Mouse (Mus musculus) cerebellum, adult 9-10 months (tissue): ENCODE data around the gene 4921504E06Rik.

Experiments
- DNase-seq: peaks from one replicate; pipeline ENCODE4 v3.0.0; 2022

Gene 4921504E06Rik

GRCm38 (mm10) chr2:19490262-19490661 is 63.5 kb downstream of the 4921504E06Rik start:
- no peak for DNase-seq

GRCm38 (mm10) chr2:19461940-19462339 is 91.8 kb downstream of the 4921504E06Rik start:
- no peak for DNase-seq

- no peak for DNase-seq
Observed at GRCm38 (mm10) chr2:19458785-19459184, 94.9 kb downstream of the 4921504E06Rik start.

- DNase-seq: no peak
Observed at GRCm38 (mm10) chr2:19455857-19456482, 97.7 kb downstream of the 4921504E06Rik start.

- DNase-seq: no peak
Observed at GRCm38 (mm10) chr2:19455228-19455627, 98.5 kb downstream of the 4921504E06Rik start.

GRCm38 (mm10) chr2:19452531-19453055 is 101.1 kb downstream of the 4921504E06Rik start:
- no peak for DNase-seq

- no peak for DNase-seq
Observed at GRCm38 (mm10) chr2:19449308-19449707, 104.4 kb downstream of the 4921504E06Rik start.

GRCm38 (mm10) chr2:19448042-19448700 is 105.5 kb downstream of the 4921504E06Rik start:
- DNase-seq: peak; percentile 20

- no peak for DNase-seq
Observed at GRCm38 (mm10) chr2:19446746-19447145, 107.0 kb downstream of the 4921504E06Rik start.

GRCm38 (mm10) chr2:19445871-19446501 is 107.7 kb downstream of the 4921504E06Rik start:
- DNase-seq: no peak

- no peak for DNase-seq
Observed at GRCm38 (mm10) chr2:19444931-19445831, 108.5 kb downstream of the 4921504E06Rik start, which contains the start of gene Ptf1a. TSS of gene Ptf1a (plus strand) at chr2:19445663.

GRCm38 (mm10) chr2:19444346-19444745 is 109.4 kb downstream of the 4921504E06Rik start:
- DNase-seq: no peak

- no peak for DNase-seq
Observed at GRCm38 (mm10) chr2:19431614-19432323, 121.9 kb downstream of the 4921504E06Rik start.

GRCm38 (mm10) chr2:19431186-19431585 is 122.5 kb downstream of the 4921504E06Rik start:
- DNase-seq: no peak

- no peak for DNase-seq
Observed at GRCm38 (mm10) chr2:19430746-19431145, 123.0 kb downstream of the 4921504E06Rik start.

GRCm38 (mm10) chr2:19429691-19430690 is 123.7 kb downstream of the 4921504E06Rik start:
- no peak for DNase-seq

- DNase-seq: no peak
Observed at GRCm38 (mm10) chr2:19429031-19429430, 124.7 kb downstream of the 4921504E06Rik start.

GRCm38 (mm10) chr2:19423086-19423485 is 130.6 kb downstream of the 4921504E06Rik start:
- DNase-seq: no peak

GRCm38 (mm10) chr2:19422226-19422625 is 131.5 kb downstream of the 4921504E06Rik start:
- DNase-seq: no peak

GRCm38 (mm10) chr2:19419686-19420345 is 133.9 kb downstream of the 4921504E06Rik start:
- no peak for DNase-seq
